Mouse (Mus musculus) heart, embryonic 13.5 days (tissue): Measurements from ENCODE around the gene Disc1. TPM values are rescaled to one million over a fixed set of nuclear protein-coding genes. Genes with fewer than 3 reads are reported as not detected.

ENCODE experiments used
- ATAC-seq: fragments of 200-750 bp; cut with Nextera tagmentation; 2 replicates; pipeline ENCODE4 v1.8.0; 2017; ENCODE audit warnings: moderate TSS enrichment; ENCODE audit not compliant: insufficient number of reproducible peaks, low FRiP score, low TSS enrichment; ENCODE audit errors: extremely low read depth
- H3K27ac ChIP-seq: fragments of 300-500 bp; sonication (generic); replicated peaks from 2 replicates; pipeline ENCODE4 v1.5.1; 2015; ENCODE audit warnings: moderate library complexity, mild to moderate bottlenecking, inconsistent platforms
- H3K27me3 ChIP-seq: fragments of 300-500 bp; sonication (generic); replicated peaks from 2 replicates; pipeline ENCODE4 v1.6.1; 2015; ENCODE audit warnings: mild to moderate bottlenecking, inconsistent platforms
- H3K36me3 ChIP-seq: fragments of 300-500 bp; sonication (generic); 2 replicates; pipeline ENCODE4 v1.6.1; 2015; ENCODE audit warnings: mild to moderate bottlenecking, inconsistent platforms
- H3K4me1 ChIP-seq: fragments of 300-500 bp; sonication (generic); 2 replicates; pipeline ENCODE4 v1.6.1; 2015; ENCODE audit warnings: inconsistent platforms
- H3K4me2 ChIP-seq: fragments of 300-500 bp; sonication (generic); 2 replicates; pipeline ENCODE4 v1.6.1; 2015; ENCODE audit warnings: inconsistent platforms, mild to moderate bottlenecking, moderate library complexity
- H3K4me3 ChIP-seq: fragments of 300-500 bp; sonication (generic); 2 replicates; pipeline ENCODE4 v1.5.1; 2015; ENCODE audit warnings: moderate library complexity, mild to moderate bottlenecking, inconsistent platforms
- H3K9ac ChIP-seq: fragments of 300-500 bp; sonication (generic); 2 replicates; pipeline ENCODE4 v1.6.1; 2015; ENCODE audit warnings: inconsistent platforms, mild to moderate bottlenecking, moderate library complexity
- H3K9me3 ChIP-seq: fragments of 300-500 bp; sonication (generic); 2 replicates; pipeline ENCODE4 v1.6.1; 2016; ENCODE audit warnings: inconsistent platforms
- WGBS: fragments of 180-500 bp; shearing (Covaris S2); methylation state at CpG from one replicate; pipeline ENCODE4 v1.1.7; 2015; ENCODE audit warnings: mixed read lengths; 5-methylcytosine and 5-hydroxymethylcytosine counted together
- polyA plus RNA-seq: library from polyadenylated mRNA; unstranded; fragments of >200 nt; fragmentation: Nextera tagmentation; extraction: Ambion mirVana; gene quantifications from 2 replicates; pipeline ENCODE4 v1.2.1, GENCODE M21; 2015

Disc1 gene
- polyA plus RNA-seq, 1 experiment from 2014 or later, result 2.2 TPM

DNA sequence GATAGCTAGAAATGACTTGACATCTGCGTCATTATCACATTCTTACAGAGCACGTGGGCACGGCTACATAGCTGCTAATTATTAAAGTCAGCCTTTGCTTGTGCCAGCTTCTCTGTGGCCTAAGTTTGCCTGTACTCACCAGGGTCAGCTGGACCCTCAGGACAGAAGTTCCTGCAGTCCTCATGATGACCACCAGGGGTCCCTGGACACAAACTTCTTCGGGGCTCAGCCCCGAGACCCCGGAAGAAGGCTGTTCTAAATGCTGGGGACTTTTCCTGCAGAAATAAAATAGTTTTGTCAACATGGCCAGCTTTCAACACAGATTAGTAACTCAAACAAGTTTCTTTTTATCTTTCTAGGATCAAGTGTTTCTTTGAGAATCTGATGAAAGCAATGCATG lies 74.3 kb downstream of the Disc1 start:
- Histone ChIP-seq H3K27ac (no peak overlapping the region), H3K4me1 (peaks cover 25% of the 10 kb centered on the region), H3K27me3 (no peaks in the 10 kb centered on the region), H3K36me3 (no peaks in the 10 kb centered on the region), H3K9ac (no peak overlapping the region), H3K4me3 (no peak overlapping the region), H3K4me2 (no peak overlapping the region), H3K9me3 (no peaks in the 10 kb centered on the region)
- 24% methylated on average over 6 of the region's 6 CpGs for WGBS
- no peak for ATAC-seq

DNA sequence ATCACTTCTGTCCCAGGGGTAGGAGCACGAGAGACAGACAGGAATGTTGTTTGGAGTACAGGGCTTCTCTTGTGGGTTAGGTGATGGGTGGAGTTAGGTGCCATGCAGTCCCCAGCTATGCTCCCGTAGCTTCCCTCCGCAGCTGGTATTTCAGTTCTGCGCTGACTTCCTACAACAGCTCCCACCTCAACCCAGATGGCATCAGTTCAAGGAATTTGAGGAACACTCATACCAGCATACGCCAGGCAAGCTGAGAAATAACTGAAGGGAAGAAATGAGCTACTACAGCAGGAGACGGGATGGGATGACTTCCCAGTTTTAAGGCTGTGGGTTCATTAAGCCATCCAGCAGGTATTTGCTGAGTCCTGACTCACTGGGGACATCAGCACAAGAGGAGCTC lies 76.8 kb downstream of the Disc1 start:
- Histone ChIP-seq H3K9ac (no peak overlapping the region), H3K27me3 (no peaks in the 10 kb centered on the region), H3K36me3 (no peaks in the 10 kb centered on the region), H3K4me1 (peaks cover 44% of the 10 kb centered on the region), H3K4me2 (no peak overlapping the region), H3K4me3 (no peak overlapping the region), H3K9me3 (no peaks in the 10 kb centered on the region), H3K27ac (peak overlapping the region; percentile 17; the same call in 1 of the 2 replicates)
- WGBS, result 78% methylated on average over 6 of the region's 6 CpGs
- no peak for ATAC-seq

DNA sequence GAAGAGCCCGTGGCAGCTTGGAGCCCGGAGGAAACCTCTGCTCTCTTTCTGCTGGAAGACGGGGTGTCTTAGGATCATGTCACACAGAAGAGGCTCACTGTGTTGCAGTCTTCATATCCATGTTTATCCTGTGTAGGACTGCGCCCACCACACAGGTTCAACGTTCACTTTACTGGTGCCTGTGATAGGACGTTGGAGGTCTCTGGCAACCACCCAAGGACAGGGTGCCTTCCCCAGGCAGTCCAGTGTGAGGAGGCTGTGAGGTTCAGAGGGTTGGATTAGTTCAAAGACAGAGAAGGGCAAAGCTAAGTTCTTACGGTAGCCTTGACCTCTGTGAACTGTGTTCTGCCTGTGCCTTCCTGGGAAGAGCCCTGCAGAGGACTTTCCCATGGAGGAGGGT lies 77.3 kb downstream of the Disc1 start:
- Histone ChIP-seq H3K4me1 (peaks cover 45% of the 10 kb centered on the region), H3K27ac (peak overlapping the region; percentile 17; the same call in 1 of the 2 replicates), H3K36me3 (no peaks in the 10 kb centered on the region), H3K27me3 (no peaks in the 10 kb centered on the region), H3K4me3 (no peak overlapping the region), H3K9me3 (no peaks in the 10 kb centered on the region), H3K9ac (no peak overlapping the region), H3K4me2 (no peak overlapping the region)
- ATAC-seq, result no peak
- 48% methylated on average over 7 of the region's 7 CpGs for WGBS

DNA sequence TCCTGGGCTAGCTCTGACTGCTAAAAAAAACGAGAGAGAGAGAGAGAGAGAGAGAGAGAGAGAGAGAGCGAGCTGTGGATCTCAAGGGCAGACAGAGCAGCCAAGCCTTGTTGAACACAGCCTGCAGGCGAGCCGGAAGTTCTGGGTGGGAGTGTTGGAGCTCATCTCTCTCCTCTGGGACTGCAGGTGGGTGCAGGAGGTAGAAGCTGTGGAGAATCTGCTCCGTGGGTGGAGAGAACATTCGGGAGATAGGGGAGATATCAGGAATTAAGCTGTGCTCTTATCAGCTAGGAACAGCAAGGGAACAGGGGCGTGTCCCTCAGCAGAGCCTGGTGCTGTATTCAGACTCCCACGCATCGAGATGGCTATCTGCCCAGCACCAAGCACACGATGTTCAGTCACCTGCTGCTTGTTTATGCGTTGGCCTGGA lies 79.7 kb downstream of the Disc1 start:
- Histone ChIP-seq H3K4me1 (peaks cover 42% of the 10 kb centered on the region), H3K36me3 (no peaks in the 10 kb centered on the region), H3K9ac (no peak overlapping the region), H3K27me3 (no peaks in the 10 kb centered on the region), H3K9me3 (no peaks in the 10 kb centered on the region), H3K4me3 (no peak overlapping the region), H3K4me2 (peak overlapping the region; percentile 47), H3K27ac (no peak overlapping the region)
- ATAC-seq, result no peak
- WGBS, result 26% methylated on average over 11 of the region's 11 CpGs

DNA sequence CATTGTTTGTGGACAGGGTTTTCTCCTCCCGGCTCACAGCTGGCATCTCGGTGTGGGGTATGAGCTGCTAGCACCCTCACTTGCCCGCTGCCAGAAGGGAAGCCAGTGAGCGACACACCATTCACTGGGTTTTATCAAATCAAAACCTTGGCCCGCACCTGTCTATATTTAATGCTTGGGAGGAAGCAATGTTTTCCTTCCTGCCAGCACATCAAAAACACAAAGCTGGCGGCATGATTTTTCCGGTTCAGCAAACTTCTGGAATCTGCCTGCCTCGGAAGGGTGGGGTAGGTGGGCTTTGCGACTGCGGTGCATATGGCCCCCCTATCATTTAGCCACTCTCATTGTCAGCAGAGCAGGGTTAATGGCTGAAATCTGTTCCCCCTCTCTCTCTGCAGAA lies 80.9 kb downstream of the Disc1 start:
- H3K27ac ChIP-seq, result no peak overlapping the region
- ATAC-seq, result no peak
- H3K4me3 ChIP-seq, result no peak overlapping the region
- H3K9ac ChIP-seq, result no peak overlapping the region
- 62% methylated on average over 10 of the region's 10 CpGs for WGBS
- H3K4me1 ChIP-seq, result peaks cover 42% of the 10 kb centered on the region
- no peaks in the 10 kb centered on the region for H3K27me3 ChIP-seq
- no peak overlapping the region for H3K4me2 ChIP-seq
- H3K9me3 ChIP-seq, result no peaks in the 10 kb centered on the region
- H3K36me3 ChIP-seq, result no peaks in the 10 kb centered on the region

DNA sequence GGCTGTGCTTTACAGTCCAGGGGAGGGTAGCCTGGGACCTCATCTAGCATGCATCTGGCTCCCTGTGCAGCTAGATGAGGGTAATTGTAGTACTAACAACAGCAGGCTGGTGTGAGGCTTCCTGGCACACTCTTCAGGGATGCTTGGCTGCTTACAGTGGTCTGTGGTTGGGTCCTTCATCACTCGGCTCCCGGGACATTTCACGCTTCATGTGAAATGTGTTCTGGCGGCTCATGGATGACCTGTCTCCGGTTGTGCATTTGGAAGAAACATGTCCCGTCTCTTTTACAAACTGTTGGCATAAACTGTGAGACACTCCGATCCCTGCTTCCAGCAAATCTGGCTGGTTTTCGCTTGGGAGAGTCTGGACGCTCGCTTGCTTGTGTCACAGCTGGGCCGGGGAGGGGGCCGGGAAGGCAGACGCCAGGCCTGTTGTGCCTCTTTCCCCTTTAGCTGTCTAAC lies 85.7 kb downstream of the Disc1 start:
- peak overlapping the region; percentile 40 for H3K27ac ChIP-seq
- 73% methylated on average over 13 of the region's 13 CpGs for WGBS
- peak overlapping the region; percentile 37; the same call in 1 of the 2 replicates for H3K9ac ChIP-seq

DNA sequence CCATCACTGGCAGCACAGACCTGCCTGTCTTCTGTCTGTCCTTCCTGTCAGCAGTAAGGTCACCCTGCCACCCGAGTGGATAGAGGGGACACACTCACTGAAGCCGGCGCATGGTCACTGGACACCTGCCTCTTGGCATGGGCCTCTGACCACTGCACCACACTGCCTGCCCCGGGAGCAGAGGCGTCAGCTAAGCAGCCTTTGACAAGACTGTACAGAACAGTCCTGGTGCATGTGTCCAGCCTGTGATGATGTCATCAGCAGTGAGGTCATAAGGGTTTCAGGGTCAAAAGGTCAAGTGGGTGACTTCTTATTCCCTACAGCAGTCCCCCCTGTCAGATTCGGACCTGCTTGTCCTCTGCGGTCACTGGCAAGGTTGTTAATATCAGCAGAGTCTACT lies 87.0 kb downstream of the Disc1 start:
- no peaks in the 10 kb centered on the region for H3K27me3 ChIP-seq
- WGBS, result 40% methylated on average over 7 of the region's 7 CpGs
- H3K9ac ChIP-seq, result 0 out of 2 replicates have a peak overlapping the region, but pooled peaks have one; percentile 5
- no peak overlapping the region for H3K4me3 ChIP-seq
- no peaks in the 10 kb centered on the region for H3K36me3 ChIP-seq
- H3K27ac ChIP-seq, result peak overlapping the region; percentile 73
- peaks cover 38% of the 10 kb centered on the region for H3K4me1 ChIP-seq
- no peak overlapping the region for H3K4me2 ChIP-seq
- H3K9me3 ChIP-seq, result peaks cover 7% of the 10 kb centered on the region; the same call in 1 of the 2 replicates
- ATAC-seq, result 0 out of 2 replicates have a peak, but pooled peaks have one; percentile 10

More for the DNA sequence above, 85.7 kb downstream of the Disc1 start:
- no peak for ATAC-seq
- Histone ChIP-seq H3K27me3 (no peaks in the 10 kb centered on the region), H3K36me3 (no peaks in the 10 kb centered on the region), H3K4me1 (peaks cover 49% of the 10 kb centered on the region), H3K9me3 (peaks cover 7% of the 10 kb centered on the region; the same call in 1 of the 2 replicates), H3K4me2 (no peak overlapping the region), H3K4me3 (no peak overlapping the region)

DNA sequence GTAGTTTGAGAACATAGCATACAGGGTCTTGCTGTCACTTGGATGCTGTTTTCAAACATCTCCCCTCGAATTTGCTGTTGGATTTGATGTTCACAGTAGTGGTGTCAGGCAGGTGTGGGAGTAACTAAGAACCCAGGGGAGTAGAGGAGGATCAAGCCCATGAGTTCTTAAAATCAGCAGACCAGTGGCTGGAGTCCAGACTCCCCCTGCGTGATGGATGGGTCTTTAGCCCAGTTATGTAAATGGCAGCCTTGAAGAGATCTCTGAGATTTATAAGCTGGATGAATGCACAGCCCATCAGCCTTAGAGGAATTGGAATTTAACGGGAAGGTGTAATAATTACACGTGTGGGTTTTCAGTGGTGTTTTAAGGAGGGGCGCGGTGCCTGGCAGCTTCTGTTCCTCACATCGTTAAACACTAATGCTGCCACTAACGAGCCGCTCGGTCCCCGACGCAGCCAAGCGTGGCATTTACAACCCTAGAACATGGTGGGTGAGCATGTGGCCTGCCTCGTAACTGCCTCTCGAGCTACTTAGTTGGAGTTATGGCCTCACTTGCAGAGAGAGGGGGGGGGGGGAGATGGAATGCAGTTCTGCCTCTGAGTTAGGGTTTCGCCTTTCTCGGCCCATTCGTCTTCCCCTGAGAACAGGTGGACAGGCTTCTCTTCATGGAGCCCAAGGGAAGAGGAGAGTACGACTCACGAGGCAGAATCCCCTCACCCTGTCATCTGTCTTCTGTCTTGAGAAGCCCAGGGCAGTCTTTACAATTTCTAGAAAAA lies 103.1 kb downstream of the Disc1 start:
- Histone ChIP-seq H3K9ac (no peak overlapping the region), H3K27ac (no peak overlapping the region), H3K4me3 (no peak overlapping the region), H3K4me1 (no peaks in the 10 kb centered on the region), H3K27me3 (no peaks in the 10 kb centered on the region), H3K36me3 (peaks cover 9% of the 10 kb centered on the region), H3K4me2 (no peak overlapping the region), H3K9me3 (no peaks in the 10 kb centered on the region)
- WGBS, result 78% methylated on average over 20 of the region's 20 CpGs
- no peak for ATAC-seq

DNA sequence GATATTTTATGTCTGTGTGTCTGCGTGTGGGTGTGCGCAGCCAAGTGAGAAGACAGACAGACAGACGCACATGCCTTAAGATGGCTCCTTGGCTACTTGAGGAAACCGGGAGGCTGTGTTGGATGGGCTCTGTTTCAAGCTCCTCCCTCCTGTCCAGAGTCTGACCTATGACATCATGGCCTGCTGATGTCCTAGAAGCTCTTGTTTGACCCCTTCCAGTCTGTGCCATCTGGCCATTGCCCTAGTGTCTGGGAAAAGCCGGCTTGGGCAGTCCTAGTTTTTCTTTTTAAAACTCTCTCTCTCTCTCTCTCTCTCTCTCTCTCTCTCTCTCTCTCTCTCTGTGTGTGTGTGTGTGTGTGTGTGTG lies 103.6 kb downstream of the Disc1 start:
- ATAC-seq, result no peak
- H3K27ac ChIP-seq, result no peak overlapping the region
- H3K4me1 ChIP-seq, result peaks cover 2% of the 10 kb centered on the region; the same call in 1 of the 2 replicates
- no peaks in the 10 kb centered on the region for H3K27me3 ChIP-seq
- H3K36me3 ChIP-seq, result peaks cover 9% of the 10 kb centered on the region
- WGBS, result 67% methylated on average over 5 of the region's 5 CpGs
- H3K9ac ChIP-seq, result no peak overlapping the region
- H3K4me3 ChIP-seq, result no peak overlapping the region
- no peaks in the 10 kb centered on the region for H3K9me3 ChIP-seq
- H3K4me2 ChIP-seq, result no peak overlapping the region

DNA sequence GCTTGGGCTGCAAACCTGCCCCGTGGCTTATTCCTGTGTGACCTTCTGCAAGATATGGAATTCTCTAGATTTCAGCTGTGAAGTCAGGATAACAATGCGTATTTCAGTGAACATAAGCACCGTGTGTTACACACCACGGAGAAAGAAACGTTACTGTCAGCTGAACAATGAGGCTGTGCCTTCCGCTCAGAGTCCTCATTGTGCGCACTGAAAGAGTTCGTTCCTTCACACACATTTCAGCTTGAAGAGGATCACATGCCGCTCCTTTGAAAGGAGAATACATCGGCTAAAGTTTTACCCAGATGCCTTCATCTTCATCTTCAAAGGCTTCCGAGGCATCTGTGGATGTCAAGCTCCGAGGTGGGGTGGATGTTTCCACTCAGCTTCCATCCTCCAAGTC lies 105.4 kb downstream of the Disc1 start:
- no peaks in the 10 kb centered on the region for H3K27me3 ChIP-seq
- no peak overlapping the region for H3K9ac ChIP-seq
- no peak overlapping the region for H3K27ac ChIP-seq
- no peak for ATAC-seq
- H3K9me3 ChIP-seq, result no peaks in the 10 kb centered on the region
- H3K36me3 ChIP-seq, result peaks cover 9% of the 10 kb centered on the region
- 74% methylated on average over 12 of the region's 12 CpGs for WGBS
- H3K4me2 ChIP-seq, result no peak overlapping the region
- H3K4me3 ChIP-seq, result no peak overlapping the region
- peaks cover 5% of the 10 kb centered on the region; the same call in 1 of the 2 replicates for H3K4me1 ChIP-seq

DNA sequence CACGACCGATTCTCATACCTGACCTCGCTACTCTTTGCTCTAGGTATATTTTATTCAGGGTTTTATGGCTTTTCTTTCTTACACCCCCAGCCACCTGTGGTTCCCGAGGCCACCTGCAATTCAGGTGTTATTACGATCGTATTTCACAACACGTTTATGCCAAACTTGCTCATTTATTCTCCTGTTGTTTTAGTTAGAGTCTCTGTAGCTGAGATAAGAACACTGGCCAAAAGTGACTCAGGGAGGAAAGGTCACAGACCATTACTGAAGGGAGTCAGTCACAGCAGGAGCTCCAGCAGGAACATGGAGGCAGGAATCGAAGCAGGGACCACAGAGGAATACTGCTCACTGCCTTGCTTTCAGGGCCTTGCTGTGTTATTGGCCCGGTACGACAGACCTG lies 109.5 kb downstream of the Disc1 start:
- no peak overlapping the region for H3K9ac ChIP-seq
- no peaks in the 10 kb centered on the region for H3K36me3 ChIP-seq
- no peaks in the 10 kb centered on the region for H3K27me3 ChIP-seq
- H3K4me3 ChIP-seq, result no peak overlapping the region
- H3K27ac ChIP-seq, result no peak overlapping the region
- WGBS, result 78% methylated on average over 10 of the region's 10 CpGs
- H3K9me3 ChIP-seq, result no peaks in the 10 kb centered on the region
- H3K4me2 ChIP-seq, result no peak overlapping the region
- ATAC-seq, result no peak
- peaks cover 10% of the 10 kb centered on the region; the same call in 1 of the 2 replicates for H3K4me1 ChIP-seq

DNA sequence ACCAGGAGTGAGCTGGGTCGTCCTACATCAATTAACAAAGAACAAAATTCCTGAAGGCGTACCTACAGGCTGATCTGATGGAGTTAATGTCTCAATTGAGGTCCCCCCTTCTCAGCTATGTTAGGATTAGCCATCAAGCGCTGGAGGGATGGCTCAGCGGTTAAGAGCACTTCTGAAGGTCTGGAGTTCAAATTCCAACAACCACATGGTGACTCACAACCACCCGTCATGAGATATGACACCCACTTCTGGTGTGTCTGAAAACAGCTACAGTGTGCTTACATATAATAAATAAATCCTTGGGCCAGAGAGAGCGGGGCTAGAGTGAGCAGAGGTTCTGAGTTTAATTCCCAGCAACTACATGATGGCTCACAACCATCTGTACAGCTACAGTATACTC lies 109.9 kb downstream of the Disc1 start:
- no peak overlapping the region for H3K4me2 ChIP-seq
- H3K4me1 ChIP-seq, result peaks cover 11% of the 10 kb centered on the region; the same call in 1 of the 2 replicates
- ATAC-seq, result no peak
- H3K27me3 ChIP-seq, result no peaks in the 10 kb centered on the region
- no peak overlapping the region for H3K27ac ChIP-seq
- no peaks in the 10 kb centered on the region for H3K9me3 ChIP-seq
- no peaks in the 10 kb centered on the region for H3K36me3 ChIP-seq
- H3K4me3 ChIP-seq, result no peak overlapping the region
- H3K9ac ChIP-seq, result no peak overlapping the region
- WGBS, result 74% methylated on average over 6 of the region's 6 CpGs
